Mouse (Mus musculus): ENCODE results near the gene Skiv2l. TPM values are rescaled to one million over a fixed set of nuclear protein-coding genes. Genes with fewer than 3 reads are reported as not detected.

Gene Skiv2l
- polyA plus RNA-seq, 1 experiment from 2014 or later: 43.7 TPM

Small RNAs within 50 kb of the gene (microRNA-seq; reads per million reads assigned to microRNA genes)
- not detected for gene Mir6970 (ENCODE audit: borderline number of aligned reads)
- gene Mir6971 (ENCODE audit: borderline number of aligned reads): 3.5 reads per million, percentile 4 among the genes with 10 or more reads in this experiment
- not detected for gene Mir6972 (ENCODE audit: borderline number of aligned reads)

Other genes with a start within 250 kb of the Skiv2l start
- gene Rnf5, start 246.5 kb downstream of the Skiv2l start, polyA plus RNA-seq (2014; fragmentation: Nextera tagmentation; extraction: Ambion mirVana): 109 TPM in 2 replicates
- 57.2 and 64.8 TPM in 2 replicates for gene Agpat1, start 245.9 kb downstream of the Skiv2l start, polyA plus RNA-seq (2014; fragmentation: Nextera tagmentation; extraction: Ambion mirVana)
- gene Egfl8, start 234.2 kb downstream of the Skiv2l start, polyA plus RNA-seq (2014; fragmentation: Nextera tagmentation; extraction: Ambion mirVana): 1.2 and 1.6 TPM in 2 replicates
- gene Ppt2, start 221.7 kb downstream of the Skiv2l start, polyA plus RNA-seq (2014; fragmentation: Nextera tagmentation; extraction: Ambion mirVana): 23.1 and 25.8 TPM in 2 replicates
- not detected in 2 replicates for gene Prrt1, start 220.7 kb downstream of the Skiv2l start, polyA plus RNA-seq (2014; fragmentation: Nextera tagmentation; extraction: Ambion mirVana)
- 9.5 and 9.7 TPM in 2 replicates for gene Fkbpl, start 205.4 kb downstream of the Skiv2l start, polyA plus RNA-seq (2014; fragmentation: Nextera tagmentation; extraction: Ambion mirVana)
- gene Atf6b, start 203.1 kb downstream of the Skiv2l start, polyA plus RNA-seq (2014; fragmentation: Nextera tagmentation; extraction: Ambion mirVana): 39.9 and 48.5 TPM in 2 replicates
- 0.10 TPM in 1 of 2 replicates, not detected in the other for gene Tnxb, start 179.7 kb downstream of the Skiv2l start, polyA plus RNA-seq (2014; fragmentation: Nextera tagmentation; extraction: Ambion mirVana)
- 0.13 and 0.23 TPM in 2 replicates for gene C4b, start 106.3 kb downstream of the Skiv2l start, polyA plus RNA-seq (2014; fragmentation: Nextera tagmentation; extraction: Ambion mirVana)
- gene Cyp21a1, start 45.6 kb downstream of the Skiv2l start, polyA plus RNA-seq (2014; fragmentation: Nextera tagmentation; extraction: Ambion mirVana): not detected in 2 replicates
- 25.1 and 27.1 TPM in 2 replicates for gene Stk19, start 13.3 kb downstream of the Skiv2l start, polyA plus RNA-seq (2014; fragmentation: Nextera tagmentation; extraction: Ambion mirVana)
- 55.4 and 56.3 TPM in 2 replicates for gene Dxo, start 13.2 kb downstream of the Skiv2l start, polyA plus RNA-seq (2014; fragmentation: Nextera tagmentation; extraction: Ambion mirVana)
- gene Nelfe, start 181 bp upstream of the Skiv2l start, polyA plus RNA-seq (2014; fragmentation: Nextera tagmentation; extraction: Ambion mirVana): 108 and 114 TPM in 2 replicates
- gene Cfb, start 12.3 kb upstream of the Skiv2l start, polyA plus RNA-seq (2014; fragmentation: Nextera tagmentation; extraction: Ambion mirVana): 67.6 and 74.9 TPM in 2 replicates
- 0.45 and 0.86 TPM in 2 replicates for gene Zbtb12, start 29.3 kb upstream of the Skiv2l start, polyA plus RNA-seq (2014; fragmentation: Nextera tagmentation; extraction: Ambion mirVana)
- gene Gm20547, start 31.8 kb upstream of the Skiv2l start, polyA plus RNA-seq (2014; fragmentation: Nextera tagmentation; extraction: Ambion mirVana): 0.09 TPM in 1 of 2 replicates, not detected in the other
- 8.1 and 9.0 TPM in 2 replicates for gene C2, start 48.1 kb upstream of the Skiv2l start, polyA plus RNA-seq (2014; fragmentation: Nextera tagmentation; extraction: Ambion mirVana)
- gene Ehmt2, start 48.3 kb upstream of the Skiv2l start, polyA plus RNA-seq (2014; fragmentation: Nextera tagmentation; extraction: Ambion mirVana): 43.6 and 50.9 TPM in 2 replicates
- gene Slc44a4, start 64.3 kb upstream of the Skiv2l start, polyA plus RNA-seq (2014; fragmentation: Nextera tagmentation; extraction: Ambion mirVana): 0.97 and 1.3 TPM in 2 replicates
- 24.4 and 26.4 TPM in 2 replicates for gene Neu1, start 81.0 kb upstream of the Skiv2l start, polyA plus RNA-seq (2014; fragmentation: Nextera tagmentation; extraction: Ambion mirVana)
- 0.14 and 0.41 TPM in 2 replicates for gene Hspa1b, start 109.0 kb upstream of the Skiv2l start, polyA plus RNA-seq (2014; fragmentation: Nextera tagmentation; extraction: Ambion mirVana)
- not detected in 2 replicates for gene Gm20481, start 119.7 kb upstream of the Skiv2l start, polyA plus RNA-seq (2014; fragmentation: Nextera tagmentation; extraction: Ambion mirVana)
- 4.7 and 5.7 TPM in 2 replicates for gene Hspa1a, start 121.9 kb upstream of the Skiv2l start, polyA plus RNA-seq (2014; fragmentation: Nextera tagmentation; extraction: Ambion mirVana)
- gene Hspa1l, start 122.5 kb upstream of the Skiv2l start, polyA plus RNA-seq (2014; fragmentation: Nextera tagmentation; extraction: Ambion mirVana): 0.66 and 1.5 TPM in 2 replicates
- gene Lsm2, start 131.7 kb upstream of the Skiv2l start, polyA plus RNA-seq (2014; fragmentation: Nextera tagmentation; extraction: Ambion mirVana): 304 and 315 TPM in 2 replicates
- gene Vars, start 150.8 kb upstream of the Skiv2l start, polyA plus RNA-seq (2014; fragmentation: Nextera tagmentation; extraction: Ambion mirVana): 234 and 245 TPM in 2 replicates
- 0.16 TPM in 2 replicates for gene Vwa7, start 166.4 kb upstream of the Skiv2l start, polyA plus RNA-seq (2014; fragmentation: Nextera tagmentation; extraction: Ambion mirVana)
- 6.9 and 8.5 TPM in 2 replicates for gene Sapcd1, start 177.8 kb upstream of the Skiv2l start, polyA plus RNA-seq (2014; fragmentation: Nextera tagmentation; extraction: Ambion mirVana)
- 3.8 and 4.7 TPM in 2 replicates for gene Msh5, start 196.5 kb upstream of the Skiv2l start, polyA plus RNA-seq (2014; fragmentation: Nextera tagmentation; extraction: Ambion mirVana)
- gene Clic1, start 199.8 kb upstream of the Skiv2l start, polyA plus RNA-seq (2014; fragmentation: Nextera tagmentation; extraction: Ambion mirVana): 118 and 134 TPM in 2 replicates
- 124 and 132 TPM in 2 replicates for gene Ddah2, start 208.8 kb upstream of the Skiv2l start, polyA plus RNA-seq (2014; fragmentation: Nextera tagmentation; extraction: Ambion mirVana)
- gene Ly6g6c, start 215.2 kb upstream of the Skiv2l start, polyA plus RNA-seq (2014; fragmentation: Nextera tagmentation; extraction: Ambion mirVana): 0.34 and 1.8 TPM in 2 replicates
- gene Mpig6b, start 216.0 kb upstream of the Skiv2l start, polyA plus RNA-seq (2014; fragmentation: Nextera tagmentation; extraction: Ambion mirVana): 8.4 and 11.2 TPM in 2 replicates
- gene Ly6g6e, start 226.7 kb upstream of the Skiv2l start, polyA plus RNA-seq (2014; fragmentation: Nextera tagmentation; extraction: Ambion mirVana): 0.57 TPM in 1 of 2 replicates, not detected in the other
- gene Ly6g6d, start 227.9 kb upstream of the Skiv2l start, polyA plus RNA-seq (2014; fragmentation: Nextera tagmentation; extraction: Ambion mirVana): 0.44 and 0.78 TPM in 2 replicates
- gene Ly6g6f, start 235.4 kb upstream of the Skiv2l start, polyA plus RNA-seq (2014; fragmentation: Nextera tagmentation; extraction: Ambion mirVana): 12.8 and 13.5 TPM in 2 replicates
- 71.6 and 79.8 TPM in 2 replicates for gene Abhd16a, start 239.1 kb upstream of the Skiv2l start, polyA plus RNA-seq (2014; fragmentation: Nextera tagmentation; extraction: Ambion mirVana)

Measured in liver, embryonic 11.5 days (tissue).